Mouse (Mus musculus) neural tube, embryonic 15.5 days (tissue): ENCODE measurements at regions not wholly inside any gene's neighbourhood (a gene's known extent, or its start where the extent isn't known, plus 50 kb on each side); places are given as distances from the start of the nearest gene placed in this dataset.

ENCODE experiments used
- ATAC-seq: fragments of 200-750 bp; cut with Nextera tagmentation; 2 replicates; pipeline ENCODE4 v1.8.0; 2017; ENCODE audit warnings: mild to moderate bottlenecking, moderate TSS enrichment, moderate library complexity; ENCODE audit not compliant: low FRiP score
- H3K27ac ChIP-seq: fragments of 300-500 bp; sonication (generic); replicated peaks from 2 replicates; pipeline ENCODE4 v1.5.1; 2015; ENCODE audit warnings: mild to moderate bottlenecking, inconsistent platforms
- H3K27me3 ChIP-seq: fragments of 300-500 bp; sonication (generic); replicated peaks from 2 replicates; pipeline ENCODE4 v1.6.1; 2015; ENCODE audit warnings: inconsistent platforms
- H3K36me3 ChIP-seq: fragments of 300-500 bp; sonication (generic); 2 replicates; pipeline ENCODE4 v1.6.1; 2015; ENCODE audit warnings: inconsistent platforms
- H3K4me1 ChIP-seq: fragments of 300-500 bp; sonication (generic); 2 replicates; pipeline ENCODE4 v1.6.1; 2015; ENCODE audit warnings: inconsistent platforms
- H3K4me2 ChIP-seq: fragments of 300-500 bp; sonication (generic); 2 replicates; pipeline ENCODE4 v1.6.1; 2015; ENCODE audit warnings: inconsistent platforms, mild to moderate bottlenecking, moderate library complexity
- H3K4me3 ChIP-seq: fragments of 300-500 bp; sonication (generic); replicated peaks from 2 replicates; pipeline ENCODE4 v1.5.1; 2015; ENCODE audit warnings: mild to moderate bottlenecking, inconsistent platforms
- H3K9ac ChIP-seq: fragments of 300-500 bp; sonication (generic); replicated peaks from 2 replicates; pipeline ENCODE4 v1.6.1; 2015; ENCODE audit warnings: mild to moderate bottlenecking, inconsistent platforms
- H3K9me3 ChIP-seq: fragments of 300-500 bp; sonication (generic); replicated peaks from 2 replicates; pipeline ENCODE4 v1.6.1; 2016; ENCODE audit warnings: inconsistent platforms
- WGBS: fragments of 180-500 bp; shearing (Covaris S2); methylation state at CpG from one replicate; pipeline ENCODE4 v1.1.7; 2015; ENCODE audit warnings: mixed read lengths; 5-methylcytosine and 5-hydroxymethylcytosine counted together

GRCm38 (mm10) chr5:91722982-91723381 is 205.6 kb downstream of the Parm1 start:
- H3K4me2 ChIP-seq: no peak overlapping the region

GRCm38 (mm10) chr5:91722403-91722802 is 205.0 kb downstream of the Parm1 start:
- no peaks in the 10 kb centered on the region for H3K27me3 ChIP-seq
- H3K36me3 ChIP-seq: no peaks in the 10 kb centered on the region
- 59% methylated on average over 5 of the region's 5 CpGs for WGBS
- no peaks in the 10 kb centered on the region for H3K4me1 ChIP-seq
- no peaks in the 10 kb centered on the region for H3K9me3 ChIP-seq
- no peak for ATAC-seq
- no peak overlapping the region for H3K9ac ChIP-seq
- H3K27ac ChIP-seq: no peak overlapping the region
- no peak overlapping the region for H3K4me3 ChIP-seq
- no peak overlapping the region for H3K4me2 ChIP-seq

More at GRCm38 (mm10) chr5:91722982-91723381, 205.6 kb downstream of the Parm1 start:
- H3K9ac ChIP-seq: no peak overlapping the region
- 15% methylated on average over 5 of the region's 5 CpGs for WGBS
- no peaks in the 10 kb centered on the region for H3K36me3 ChIP-seq
- H3K27me3 ChIP-seq: no peaks in the 10 kb centered on the region
- no peak overlapping the region for H3K4me3 ChIP-seq
- H3K4me1 ChIP-seq: no peaks in the 10 kb centered on the region
- no peaks in the 10 kb centered on the region for H3K9me3 ChIP-seq
- no peak for ATAC-seq
- H3K27ac ChIP-seq: no peak overlapping the region

GRCm38 (mm10) chr5:91721231-91722096 is 204.0 kb downstream of the Parm1 start:
- Histone ChIP-seq H3K27ac (no peak overlapping the region), H3K4me3 (no peak overlapping the region), H3K9me3 (no peaks in the 10 kb centered on the region), H3K4me2 (no peak overlapping the region), H3K9ac (no peak overlapping the region), H3K4me1 (no peaks in the 10 kb centered on the region), H3K36me3 (no peaks in the 10 kb centered on the region), H3K27me3 (no peaks in the 10 kb centered on the region)
- no peak for ATAC-seq
- WGBS: 94% methylated on average over 9 of the region's 9 CpGs

GRCm38 (mm10) chr5:91713020-91713419 is 195.6 kb downstream of the Parm1 start:
- Histone ChIP-seq H3K4me1 (no peaks in the 10 kb centered on the region), H3K27me3 (no peaks in the 10 kb centered on the region), H3K36me3 (no peaks in the 10 kb centered on the region), H3K9me3 (no peaks in the 10 kb centered on the region), H3K9ac (no peak overlapping the region), H3K4me3 (no peak overlapping the region), H3K4me2 (no peak overlapping the region), H3K27ac (no peak overlapping the region)
- WGBS: 54% methylated on average over 8 of the region's 8 CpGs
- ATAC-seq: no peak

- H3K4me3 ChIP-seq: no peak overlapping the region
- no peaks in the 10 kb centered on the region for H3K9me3 ChIP-seq
- ATAC-seq: no peak
- H3K36me3 ChIP-seq: no peaks in the 10 kb centered on the region
- H3K4me2 ChIP-seq: no peak overlapping the region
- no peak overlapping the region for H3K9ac ChIP-seq
- 91% methylated on average over 1 of the region's 1 CpGs for WGBS
- no peaks in the 10 kb centered on the region for H3K27me3 ChIP-seq
- no peak overlapping the region for H3K27ac ChIP-seq
- H3K4me1 ChIP-seq: no peaks in the 10 kb centered on the region
Observed at GRCm38 (mm10) chr5:91709494-91710286, 192.3 kb downstream of the Parm1 start.

- Histone ChIP-seq H3K4me2 (no peak overlapping the region), H3K4me3 (no peak overlapping the region), H3K9me3 (no peaks in the 10 kb centered on the region), H3K36me3 (no peaks in the 10 kb centered on the region), H3K27me3 (no peaks in the 10 kb centered on the region), H3K9ac (no peak overlapping the region), H3K27ac (no peak overlapping the region), H3K4me1 (no peaks in the 10 kb centered on the region)
- 91% methylated on average over 6 of the region's 6 CpGs for WGBS
- ATAC-seq: no peak
Observed at GRCm38 (mm10) chr5:91708149-91708548, 190.7 kb downstream of the Parm1 start.

GRCm38 (mm10) chr5:91697075-91697474 is 179.7 kb downstream of the Parm1 start:
- ATAC-seq: no peak
- peaks cover 13% of the 10 kb centered on the region for H3K4me1 ChIP-seq
- no peak overlapping the region for H3K4me3 ChIP-seq
- H3K9me3 ChIP-seq: no peaks in the 10 kb centered on the region
- no peaks in the 10 kb centered on the region for H3K36me3 ChIP-seq
- WGBS: 90% methylated on average over 6 of the region's 6 CpGs
- H3K27me3 ChIP-seq: no peaks in the 10 kb centered on the region
- H3K27ac ChIP-seq: no peak overlapping the region
- H3K4me2 ChIP-seq: no peak overlapping the region
- H3K9ac ChIP-seq: no peak overlapping the region

- WGBS: 87% methylated on average over 6 of the region's 6 CpGs
Observed at GRCm38 (mm10) chr5:91696532-91696931, 179.1 kb downstream of the Parm1 start.

GRCm38 (mm10) chr5:91695632-91696031 is 178.2 kb downstream of the Parm1 start:
- no peak overlapping the region for H3K9ac ChIP-seq
- no peak overlapping the region for H3K4me3 ChIP-seq
- no peaks in the 10 kb centered on the region for H3K27me3 ChIP-seq
- H3K27ac ChIP-seq: no peak overlapping the region
- no peaks in the 10 kb centered on the region for H3K36me3 ChIP-seq
- 83% methylated on average over 3 of the region's 3 CpGs for WGBS
- no peak overlapping the region for H3K4me2 ChIP-seq
- no peak for ATAC-seq
- peaks cover 15% of the 10 kb centered on the region for H3K4me1 ChIP-seq
- no peaks in the 10 kb centered on the region for H3K9me3 ChIP-seq

More at GRCm38 (mm10) chr5:91696532-91696931, 179.1 kb downstream of the Parm1 start:
- Histone ChIP-seq H3K27me3 (no peaks in the 10 kb centered on the region), H3K27ac (no peak overlapping the region), H3K4me3 (no peak overlapping the region), H3K4me1 (peaks cover 13% of the 10 kb centered on the region), H3K36me3 (no peaks in the 10 kb centered on the region), H3K4me2 (no peak overlapping the region), H3K9ac (no peak overlapping the region), H3K9me3 (no peaks in the 10 kb centered on the region)
- ATAC-seq: no peak

- H3K36me3 ChIP-seq: no peaks in the 10 kb centered on the region
- peaks cover 15% of the 10 kb centered on the region for H3K4me1 ChIP-seq
- 66% methylated on average over 11 of the region's 11 CpGs for WGBS
- no peaks in the 10 kb centered on the region for H3K9me3 ChIP-seq
- no peak overlapping the region for H3K9ac ChIP-seq
- H3K4me3 ChIP-seq: no peak overlapping the region
- H3K27me3 ChIP-seq: no peaks in the 10 kb centered on the region
- ATAC-seq: peak; percentile 38; the same call in 1 of the 2 replicates
- no peak overlapping the region for H3K4me2 ChIP-seq
- no peak overlapping the region for H3K27ac ChIP-seq
Observed at GRCm38 (mm10) chr5:91693277-91693676, 175.9 kb downstream of the Parm1 start.

GRCm38 (mm10) chr5:91692292-91692691 is 174.9 kb downstream of the Parm1 start:
- no peak for ATAC-seq
- Histone ChIP-seq H3K4me2 (no peak overlapping the region), H3K4me1 (peaks cover 15% of the 10 kb centered on the region), H3K36me3 (no peaks in the 10 kb centered on the region), H3K9me3 (no peaks in the 10 kb centered on the region), H3K4me3 (no peak overlapping the region), H3K9ac (no peak overlapping the region), H3K27me3 (no peaks in the 10 kb centered on the region), H3K27ac (no peak overlapping the region)
- 30% methylated on average over 6 of the region's 6 CpGs for WGBS

- no peak overlapping the region for H3K4me2 ChIP-seq
- ATAC-seq: no peak
- H3K36me3 ChIP-seq: no peaks in the 10 kb centered on the region
- H3K4me3 ChIP-seq: no peak overlapping the region
- H3K4me1 ChIP-seq: no peaks in the 10 kb centered on the region
- no peak overlapping the region for H3K9ac ChIP-seq
- no peaks in the 10 kb centered on the region for H3K9me3 ChIP-seq
- H3K27me3 ChIP-seq: no peaks in the 10 kb centered on the region
- WGBS: 76% methylated on average over 6 of the region's 6 CpGs
- no peak overlapping the region for H3K27ac ChIP-seq
Observed at GRCm38 (mm10) chr5:91678727-91679126, 161.3 kb downstream of the Parm1 start.
